Mouse (Mus musculus) kidney, adult 18-20 months (tissue): ENCODE results near the gene Oxsr1.
"Not testable (repeated sequence)": the region's sequence is repeated elsewhere in the genome, so short reads cannot be mapped to it uniquely, and the experiment has no call there.

Experiments
- DNase-seq: peaks from one replicate; pipeline ENCODE4 v3.0.0; 2021

The Oxsr1 gene

DNA sequence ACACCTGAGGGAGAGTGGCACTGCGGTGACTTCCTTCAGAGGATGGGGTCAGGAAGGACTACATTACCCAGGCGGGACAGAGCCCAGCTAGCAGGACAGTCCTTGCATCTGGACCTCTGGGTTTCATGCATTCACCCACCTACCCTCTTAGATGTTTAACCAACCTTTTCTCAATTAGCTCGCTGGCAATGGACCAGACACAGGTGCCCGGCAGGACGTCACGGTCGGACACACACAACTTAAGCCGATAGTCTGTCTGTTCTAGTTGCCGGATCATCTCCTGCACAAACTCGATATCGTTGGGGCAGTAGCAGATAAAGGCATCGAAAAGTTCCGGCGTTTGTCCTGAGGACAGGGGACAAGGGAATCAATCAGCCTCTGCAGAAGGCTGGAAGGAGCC, 15.6 kb upstream of the Oxsr1 start:
- DNase-seq, result no peak

DNA sequence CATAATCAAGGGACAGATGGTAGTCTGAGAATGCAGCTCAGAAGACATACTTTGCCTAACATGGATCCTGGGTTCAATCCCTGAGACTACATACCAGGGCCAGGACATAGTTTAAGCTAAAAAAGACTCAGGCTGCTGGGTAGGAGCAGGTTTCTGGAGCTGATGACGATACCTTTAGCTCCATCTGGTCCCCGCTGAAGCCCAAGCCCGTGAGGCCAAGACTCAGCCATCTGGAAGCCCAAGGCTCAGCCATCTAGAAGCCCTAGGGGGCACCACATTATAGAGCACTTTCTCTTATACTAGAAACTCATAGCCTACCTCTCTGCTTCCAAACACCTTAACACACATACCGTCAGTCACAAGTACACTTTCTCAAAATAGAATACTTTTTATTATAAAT, 13.3 kb upstream of the Oxsr1 start:
- no peak for DNase-seq

GRCm38 (mm10) chr9:119334834-119335233, 12.6 kb upstream of the Oxsr1 start:
- DNase-seq, result no peak

- peak; percentile 51 for DNase-seq
Measured at GRCm38 (mm10) chr9:119334324-119334723, 12.1 kb upstream of the Oxsr1 start.

GRCm38 (mm10) chr9:119330186-119330963, 8.1 kb upstream of the Oxsr1 start:
- DNase-seq, result no peak

- DNase-seq, result no peak
Measured at GRCm38 (mm10) chr9:119328488-119328887, 6.3 kb upstream of the Oxsr1 start.

DNA sequence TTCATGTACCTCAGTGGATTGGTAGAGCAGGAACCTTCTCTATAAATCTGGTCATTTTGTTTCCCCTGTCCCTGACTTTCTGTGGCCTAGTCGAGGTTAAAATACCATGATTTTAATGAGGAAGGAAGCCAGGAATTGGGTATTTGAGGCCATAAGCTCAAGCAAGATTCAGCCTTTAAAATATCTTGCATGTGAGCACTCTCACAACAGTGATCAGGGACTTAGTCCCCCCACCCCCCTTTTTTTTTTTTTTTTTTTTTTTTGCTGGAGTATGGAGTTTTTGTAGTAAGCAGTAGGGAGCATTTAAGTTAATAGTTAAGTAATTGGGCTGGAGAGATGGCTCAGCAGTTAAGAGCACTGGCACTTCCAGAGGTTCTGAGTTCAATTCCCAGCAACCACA, 1.9 kb upstream of the Oxsr1 start:
- no peak for DNase-seq

DNA sequence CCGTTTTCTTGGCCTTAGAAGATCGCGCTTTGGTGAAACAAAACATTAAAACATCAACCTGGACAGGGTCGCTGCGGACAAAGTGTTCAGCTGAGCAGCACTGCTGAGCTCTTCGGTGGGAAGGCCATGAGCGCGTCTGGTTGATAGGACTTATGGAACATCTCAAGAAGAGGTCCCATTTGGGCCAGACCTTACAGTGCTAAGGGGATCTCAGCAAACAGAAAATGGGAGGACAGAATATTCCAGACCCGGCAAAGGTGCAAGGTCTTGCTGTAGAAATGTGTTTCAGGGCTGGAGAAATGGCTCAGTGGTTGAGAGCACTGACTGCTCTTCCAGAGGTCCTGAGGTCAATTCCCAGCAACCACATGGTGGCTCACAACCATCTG, 1.0 kb upstream of the Oxsr1 start:
- DNase-seq, result no peak

GRCm38 (mm10) chr9:119321392-119322229, 616 bp downstream of the Oxsr1 start:
- no peak for DNase-seq

GRCm38 (mm10) chr9:119320946-119321345, 1.3 kb downstream of the Oxsr1 start:
- DNase-seq, result no peak

DNA sequence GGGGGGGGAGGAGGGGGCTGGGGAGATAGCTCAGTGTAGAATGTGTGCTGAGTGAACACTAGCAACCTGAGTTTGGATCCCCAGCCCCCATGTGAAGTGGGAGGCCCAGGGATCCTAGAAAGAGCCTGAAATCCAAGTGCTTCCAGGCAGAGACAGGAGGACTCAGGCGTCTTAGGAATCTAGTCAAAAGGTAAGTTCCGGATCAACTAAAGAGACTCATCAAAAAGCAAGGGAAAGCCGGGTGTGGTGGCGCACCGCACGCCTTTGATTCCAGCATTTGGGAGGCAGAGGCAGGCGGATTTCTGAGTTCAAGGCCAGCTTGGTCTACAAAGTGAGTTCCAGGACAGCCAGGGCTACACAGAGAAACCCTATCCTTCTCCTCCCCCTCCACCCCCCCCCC, 1.8 kb downstream of the Oxsr1 start:
- DNase-seq, result no peak

GRCm38 (mm10) chr9:119318891-119319290, 3.3 kb downstream of the Oxsr1 start:
- DNase-seq, result no peak

DNA sequence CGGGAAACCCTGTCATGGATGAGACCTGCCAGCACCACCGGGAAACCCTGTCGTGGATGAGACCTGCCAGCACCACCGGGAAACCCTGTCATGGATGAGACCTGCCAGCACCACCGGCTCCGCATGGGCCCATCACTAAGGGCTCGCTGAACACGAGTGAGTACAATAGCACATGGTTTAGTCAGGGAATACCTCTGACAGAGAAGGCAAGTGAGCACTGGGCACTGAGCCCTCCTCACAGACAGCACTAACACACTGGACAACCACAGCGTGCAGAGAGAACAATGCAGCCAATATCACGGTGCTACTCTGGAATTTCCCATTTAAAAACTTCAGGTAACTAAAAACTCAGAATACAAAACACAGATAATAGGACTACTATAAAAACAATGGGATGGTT, 9.1 kb downstream of the Oxsr1 start:
- no peak for DNase-seq

DNA sequence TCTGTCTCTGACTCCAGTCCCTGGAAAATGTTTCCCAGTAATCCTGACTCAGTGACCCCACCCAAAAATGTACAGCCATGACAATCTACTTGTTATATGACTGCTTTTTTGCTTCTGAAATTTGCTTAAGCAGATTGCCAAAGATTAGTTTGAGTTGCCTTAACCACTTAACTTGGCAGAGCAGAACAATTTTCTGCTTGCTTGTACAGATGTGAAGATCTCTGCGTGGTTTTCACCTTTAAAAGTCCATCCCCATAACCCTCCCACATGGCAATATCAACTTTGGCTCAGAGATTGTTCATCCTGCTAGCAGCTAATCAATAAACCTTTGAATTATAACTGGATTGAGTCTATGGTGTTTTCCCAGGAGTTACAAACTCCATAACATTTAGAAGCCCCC, 13.2 kb downstream of the Oxsr1 start:
- no peak for DNase-seq

DNA sequence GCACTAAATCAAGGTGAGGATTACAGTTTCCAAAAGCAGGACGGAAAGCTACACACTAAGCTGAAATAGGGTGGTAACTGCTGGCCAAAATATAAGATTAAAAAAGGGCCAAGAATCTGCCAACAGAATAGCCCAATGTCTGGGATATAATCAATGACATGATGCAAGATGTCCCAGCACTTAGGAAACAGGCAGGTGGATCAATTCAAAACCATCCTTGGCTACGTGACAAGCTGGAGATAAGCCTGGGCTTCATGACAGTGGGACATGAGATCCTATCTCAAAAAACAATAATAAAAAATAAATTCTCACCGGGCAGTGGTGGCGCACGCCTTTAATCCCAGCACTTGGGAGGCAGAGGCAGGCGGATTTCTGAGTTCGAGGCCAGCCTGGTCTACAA, 16.4 kb downstream of the Oxsr1 start:
- no peak for DNase-seq

- DNase-seq, result no peak
Measured at GRCm38 (mm10) chr9:119298563-119298962, 23.7 kb downstream of the Oxsr1 start.

- no peak for DNase-seq
Measured at GRCm38 (mm10) chr9:119297696-119298095, 24.5 kb downstream of the Oxsr1 start.

DNA sequence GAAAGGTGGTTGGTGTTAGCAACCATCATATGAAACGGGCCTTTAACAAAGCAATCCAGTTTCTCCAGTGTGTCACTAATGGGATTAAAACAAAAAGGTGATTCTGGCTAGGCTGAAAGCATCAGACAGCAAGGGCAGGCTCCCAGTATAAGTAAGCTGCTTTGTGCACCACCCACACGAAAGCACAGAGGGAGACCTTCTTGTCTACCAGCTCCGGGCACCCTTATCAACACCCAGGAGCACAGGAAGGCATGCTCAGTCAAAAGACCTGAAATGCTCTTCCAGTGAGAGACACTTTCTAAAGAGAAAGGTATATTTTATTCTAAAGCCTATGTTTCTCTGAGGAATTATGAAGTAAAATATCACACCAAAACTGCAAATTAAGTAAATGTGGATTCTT, 31.4 kb downstream of the Oxsr1 start:
- no peak for DNase-seq

GRCm38 (mm10) chr9:119280894-119281682, 41.1 kb downstream of the Oxsr1 start:
- DNase-seq, result no peak

DNA sequence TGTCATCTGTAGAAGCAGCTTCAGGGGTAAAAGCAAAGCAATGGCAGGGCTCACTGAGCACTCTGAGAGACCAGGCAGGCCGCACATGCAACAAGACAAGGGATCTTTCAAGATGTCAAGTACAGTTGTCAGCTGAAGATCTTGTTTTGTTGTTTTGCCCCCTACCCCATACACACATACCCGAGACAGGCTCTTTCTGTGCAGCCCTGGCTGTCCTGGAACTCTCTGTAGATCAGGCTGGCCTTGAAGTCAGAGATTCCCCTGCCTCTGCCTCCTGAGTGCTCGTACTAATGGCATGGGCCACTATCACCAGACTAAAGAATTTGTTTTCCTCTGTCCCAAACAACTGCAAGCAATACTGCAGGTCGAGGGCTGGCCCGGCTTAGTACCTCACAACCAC, 44.2 kb downstream of the Oxsr1 start:
- DNase-seq, result no peak

- peak; percentile 74 for DNase-seq
Measured at GRCm38 (mm10) chr9:119276321-119276720, 45.9 kb downstream of the Oxsr1 start.

DNA sequence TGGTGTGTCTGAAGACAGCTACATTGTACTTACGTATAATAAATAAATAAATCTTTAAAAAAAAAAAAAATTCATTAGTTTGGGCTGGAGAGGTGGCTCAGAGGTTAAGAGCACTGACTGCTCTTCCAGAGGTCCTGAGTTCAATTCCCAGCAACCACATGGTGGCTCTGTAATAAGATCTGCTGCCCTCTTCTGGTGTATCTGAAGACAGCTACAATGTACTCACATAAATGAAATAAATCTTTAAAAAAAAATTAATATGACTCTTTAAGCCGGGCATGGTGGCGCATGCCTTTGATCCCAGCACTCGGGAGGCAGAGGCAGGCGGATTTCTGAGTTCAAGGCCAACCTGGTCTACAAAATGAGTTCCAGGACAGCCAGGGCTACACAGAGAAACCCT, 47.4 kb downstream of the Oxsr1 start:
- DNase-seq, result not testable (repeated sequence)

DNA sequence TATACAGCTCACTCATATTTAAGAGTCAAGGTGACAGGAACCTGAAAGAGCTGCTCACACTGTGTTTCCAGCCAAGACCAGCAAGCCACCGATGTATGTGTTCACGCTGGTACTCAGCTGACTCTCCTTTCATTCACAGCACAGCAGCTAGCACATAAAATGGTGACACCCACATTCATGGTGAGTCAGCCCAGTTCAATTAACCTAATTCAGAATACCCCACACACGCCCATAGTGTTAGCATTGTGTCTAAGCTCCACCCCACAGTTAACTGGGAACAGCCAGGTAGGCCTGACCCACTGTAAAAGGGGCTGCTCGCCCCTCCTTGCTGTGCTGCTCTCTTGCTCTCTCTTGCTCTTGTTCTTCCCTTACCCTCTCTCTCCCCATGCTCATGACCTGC, 50.7 kb downstream of the Oxsr1 start:
- DNase-seq, result no peak
